Mouse (Mus musculus): ENCODE data around the gene Myo1c. TPM values are rescaled to one million over a fixed set of nuclear protein-coding genes. Genes with fewer than 3 reads are reported as not detected.

The Myo1c gene
- total RNA-seq, 1 experiment from 2014 or later = 148 TPM

GRCm38 (mm10) chr11:75716661-75717325 lies 66.5 kb downstream of the Myo1c start:
- no peak for DNase-seq

- DNase-seq = no peak
Observed at GRCm38 (mm10) chr11:75722339-75722738, 72.0 kb downstream of the Myo1c start.

Other genes with a start within 250 kb of the Myo1c start
- 54.0 and 116 TPM in 2 replicates for gene Serpinf1, start 227.8 kb upstream of the Myo1c start, total RNA-seq (2021)
- 6.8 and 123 TPM in 2 replicates for gene Serpinf2, start 210.9 kb upstream of the Myo1c start, total RNA-seq (2021)
- 14.2 and 16.5 TPM in 2 replicates for gene Wdr81, start 195.8 kb upstream of the Myo1c start, total RNA-seq (2021)
- 13.9 and 24.7 TPM in 2 replicates for gene Tlcd2, start 188.8 kb upstream of the Myo1c start, total RNA-seq (2021)
- 127 and 135 TPM in 2 replicates for gene Prpf8, start 163.7 kb upstream of the Myo1c start, total RNA-seq (2021)
- 14.3 and 15.9 TPM in 2 replicates for gene Rilp, start 140.4 kb upstream of the Myo1c start, total RNA-seq (2021)
- gene Scarf1, start 137.0 kb upstream of the Myo1c start, total RNA-seq (2021) = 12.7 and 14.6 TPM in 2 replicates
- gene Slc43a2, start 118.8 kb upstream of the Myo1c start, total RNA-seq (2021) = 22.4 and 29.2 TPM in 2 replicates
- 150 and 164 TPM in 2 replicates for gene Pitpna, start 62.4 kb upstream of the Myo1c start, total RNA-seq (2021)
- 32.3 and 41.8 TPM in 2 replicates for gene Inpp5k, start 19.5 kb upstream of the Myo1c start, total RNA-seq (2021)
- gene Crk, start 28.8 kb downstream of the Myo1c start, total RNA-seq (2021) = 100 and 101 TPM in 2 replicates
- gene Ywhae, start 82.4 kb downstream of the Myo1c start, total RNA-seq (2021) = 585 and 641 TPM in 2 replicates
- 12.3 and 16.4 TPM in 2 replicates for gene Doc2b, start 145.5 kb downstream of the Myo1c start, total RNA-seq (2021)